ENCODE assay signal across 7 mouse cellular contexts in genomic region chr5:136244762-136245540, GRCm38 (mm10). TPM values are rescaled to one million over a fixed set of nuclear protein-coding genes. Genes with fewer than 3 reads are reported as not detected.
DNase-seq lines count a peak whose midpoint lies in the region; ATAC-seq lines count a peak whose summit lies in the region.

No protein-coding gene starts in this region.

- ATAC-seq in limb, embryonic 11.5 days (ENCODE audit: insufficient number of reproducible peaks, low FRiP score, low TSS enrichment, low read depth) = peak; percentile 71
- peak; percentile 82 for ATAC-seq in midbrain, embryonic 13.5 days

- peak overlapping the region; percentile 75 for H3K4me3 ChIP-seq in limb, embryonic 11.5 days (ENCODE audit: low read depth, low read length)
- H3K4me3 ChIP-seq in midbrain, embryonic 13.5 days (replicated peaks) = peak overlapping the region; percentile 77

- no peaks in the 10 kb centered on the region for H3K27me3 ChIP-seq in limb, embryonic 11.5 days (ENCODE audit: control insufficient read depth, insufficient read depth, low read length)
- no peaks in the 10 kb centered on the region for H3K27me3 ChIP-seq in midbrain, embryonic 13.5 days

- under 1% methylated on average over 47 of the region's 57 CpGs for WGBS in limb, embryonic 11.5 days
- WGBS in midbrain, embryonic 13.5 days = under 1% methylated on average over 46 of the region's 57 CpGs

- H3K9me3 ChIP-seq in limb, embryonic 11.5 days (ENCODE audit: control insufficient read depth, low read length) = no peaks in the 10 kb centered on the region
- no peaks in the 10 kb centered on the region for H3K9me3 ChIP-seq in midbrain, embryonic 13.5 days

- peak overlapping the region; percentile 95 for H3K4me2 ChIP-seq in limb, embryonic 11.5 days (ENCODE audit: low read depth, severe bottlenecking)
- peak overlapping the region; percentile 81 for H3K4me2 ChIP-seq in midbrain, embryonic 13.5 days (replicated peaks)

- no peaks in the 10 kb centered on the region for H3K36me3 ChIP-seq in limb, embryonic 11.5 days (ENCODE audit: control insufficient read depth, insufficient read depth, low read length)
- H3K36me3 ChIP-seq in midbrain, embryonic 13.5 days = peaks cover 7% of the 10 kb centered on the region

- peak overlapping the region; percentile 85 for H3K9ac ChIP-seq in limb, embryonic 11.5 days (ENCODE audit: low read length)
- peak overlapping the region; percentile 86 for H3K9ac ChIP-seq in midbrain, embryonic 13.5 days (replicated peaks)

- DNase-seq in adrenal gland, adult 2 months = peak; percentile 92
- DNase-seq in embryo, embryonic 9.5 days (ENCODE audit: extremely low spot score) = peak; percentile 91
- DNase-seq in heart, adult 18-20 months = peak; percentile 85 to 90
- DNase-seq in kidney, adult 18-20 months = peak; percentile 81
- peak; percentile 90 for DNase-seq in limb, embryonic 11.5 days (ENCODE audit: low spot score)
- peak; percentile 22 for DNase-seq in spleen, adult 12 weeks (ENCODE audit: low spot score)

- 0 out of 2 replicates have a peak overlapping the region, but pooled peaks have one; percentile 52 for H3K27ac ChIP-seq in limb, embryonic 11.5 days (replicated peaks; ENCODE audit: low read depth, low read length)
- peak overlapping the region; percentile 93 for H3K27ac ChIP-seq in midbrain, embryonic 13.5 days

- H3K4me1 ChIP-seq in limb, embryonic 11.5 days (ENCODE audit: control insufficient read depth, insufficient read depth, low read length) = peaks cover 21% of the 10 kb centered on the region
- H3K4me1 ChIP-seq in midbrain, embryonic 13.5 days (replicated peaks) = peaks cover 46% of the 10 kb centered on the region

RNA-seq across cellular contexts. Expression of gene Sh2b2, which starts 1.4 kb away (rescaled TPM):
- total RNA-seq in adrenal gland, adult 2 months (2021) = 10 to 100 TPM; 27.0 to 30.0 TPM
- polyA plus RNA-seq in adrenal gland, adult 2 months (2012; rRNA removed) = 57.6 and 89.9 TPM in 2 replicates
- total RNA-seq in heart, adult 18-20 months (2021) = 1 to 10 TPM; 1.0 to 2.0 TPM
- polyA plus RNA-seq in limb, embryonic 11.5 days (2014; fragmentation: Nextera tagmentation; extraction: Ambion mirVana) = 10.2 and 12.0 TPM in 2 replicates
- 20.3 and 25.6 TPM in 2 replicates for polyA plus RNA-seq in midbrain, embryonic 13.5 days (2015; fragmentation: Nextera tagmentation; extraction: Ambion mirVana)

RNA-seq across cellular contexts. Expression of gene Prkrip1, which starts 46.2 kb away (rescaled TPM):
- 10 to 100 TPM; 33.7 to 34.5 TPM for total RNA-seq in adrenal gland, adult 2 months (2021)
- 2.5 and 4.3 TPM in 2 replicates for polyA plus RNA-seq in adrenal gland, adult 2 months (2012; rRNA removed)
- 10 to 100 TPM; 13.8 to 24.2 TPM for total RNA-seq in heart, adult 18-20 months (2021)
- 79.9 and 85.0 TPM in 2 replicates for polyA plus RNA-seq in limb, embryonic 11.5 days (2014; fragmentation: Nextera tagmentation; extraction: Ambion mirVana)
- polyA plus RNA-seq in midbrain, embryonic 13.5 days (2015; fragmentation: Nextera tagmentation; extraction: Ambion mirVana) = 68.4 and 70.2 TPM in 2 replicates

Comparison
In these comparisons a context has a peak if more than half of its experiments do, and no peak if none do; other contexts are left out.
1. Peak in every context shown above with its lines: DNase-seq, ATAC-seq, H3K4me3 ChIP-seq and H3K27ac ChIP-seq.
2. DNase-seq: peak in every context shown above with its lines; median percentile 92 in adrenal gland, adult 2 months; 91 in embryo, embryonic 9.5 days; 90 in limb, embryonic 11.5 days; 88 in heart, adult 18-20 months; 81 in kidney, adult 18-20 months; 22 in spleen, adult 12 weeks.
3. RNA of gene Prkrip1, which starts 46.2 kb away (polyA plus RNA-seq): 79.9 to 85.0 TPM in limb, embryonic 11.5 days and 68.4 to 70.2 TPM in midbrain, embryonic 13.5 days; 2.5 to 4.3 TPM in adrenal gland, adult 2 months; every median in the first group is over 10 times any median in the second.